Mouse (Mus musculus) adrenal gland, postnatal 4 days (tissue): Measurements from ENCODE around the gene Lpcat4. TPM values are rescaled to one million over a fixed set of nuclear protein-coding genes. Genes with fewer than 3 reads are reported as not detected.

Experiments used
- total RNA-seq, 2 experiments: library from RNA; stranded (reverse); gene quantifications; 2 replicates each; pipeline ENCODE4 v1.2.3; 2021

The Lpcat4 gene
- total RNA-seq, 2 experiments from 2014 or later = 8.2 to 12.5 TPM

Other genes with a start within 250 kb of the Lpcat4 start
- not detected for gene Olfr1309, start 249.2 kb upstream of the Lpcat4 start, total RNA-seq
- gene Olfr1310, start 226.8 kb upstream of the Lpcat4 start, total RNA-seq = not detected
- gene Olfr1311, start 215.1 kb upstream of the Lpcat4 start, total RNA-seq = not detected
- gene Olfr1312, start 189.2 kb upstream of the Lpcat4 start, total RNA-seq = not detected
- gene Olfr1313, start 161.6 kb upstream of the Lpcat4 start, total RNA-seq = not detected
- gene Olfr1314, start 142.7 kb upstream of the Lpcat4 start, total RNA-seq = not detected
- not detected for gene Olfr1315-ps1, start 124.0 kb upstream of the Lpcat4 start, total RNA-seq
- gene Olfr1316, start 104.5 kb upstream of the Lpcat4 start, total RNA-seq = not detected
- gene Olfr1317, start 99.1 kb upstream of the Lpcat4 start, total RNA-seq = not detected
- gene Olfr1318, start 85.3 kb upstream of the Lpcat4 start, total RNA-seq = not detected
- gene Nutm1, start 19.8 kb downstream of the Lpcat4 start, total RNA-seq = not detected
- 10 to 100 TPM; 89.3 to 93.9 TPM for gene Nop10, start 22.5 kb downstream of the Lpcat4 start, total RNA-seq
- gene Slc12a6, start 26.4 kb downstream of the Lpcat4 start, total RNA-seq = 10 to 100 TPM; 52.8 to 54.2 TPM
- gene Gm21985, start 26.8 kb downstream of the Lpcat4 start, total RNA-seq = not detected
- gene Emc4, start 128.6 kb downstream of the Lpcat4 start, total RNA-seq = 10 to 100 TPM; 75.3 to 80.2 TPM
- gene Katnbl1, start 139.7 kb downstream of the Lpcat4 start, total RNA-seq = 10 to 100 TPM; 17.1 to 17.3 TPM
- gene Emc7, start 215.5 kb downstream of the Lpcat4 start, total RNA-seq = 10 to 100 TPM; 25.1 to 28.3 TPM
- gene Chrm5, start 241.3 kb downstream of the Lpcat4 start, total RNA-seq = under 1 TPM in 1 of 2 experiments, not detected in 1; 0.25 TPM